ENCODE assay signal across 9 mouse cellular contexts in genomic region chr12:69451110-69451509, GRCm38 (mm10).
DNase-seq lines count a peak whose midpoint lies in the region; ATAC-seq and TF ChIP-seq lines count a peak whose summit lies in the region.
"Had no signal": no experiment of that assay in that cellular context is flagged by ENCODE, and none has a peak within 500 bp of the region (broad histone marks: within the 10 kb centered on the region; RNA-seq: fewer than 3 reads in every experiment).

No protein-coding gene starts in this region.

- no peak overlapping the region for H3K4me2 ChIP-seq in midbrain, postnatal 0 days (ENCODE audit: low read depth, low read length, poor library complexity, severe bottlenecking)

- TF ChIP-seq CTCF in gastrocnemius, adult 2 months (IDR thresholded peaks at IDR 0.05), result no peak
- TF ChIP-seq CTCF in kidney, adult 2 months (conservative IDR thresholded peaks at IDR 0.05; ENCODE audit: insufficient read depth, insufficient read length, low read depth, low read length), result no peak
- TF ChIP-seq CTCF in midbrain, postnatal 0 days (IDR thresholded peaks at IDR 0.05), result no peak
- no peak for TF ChIP-seq CTCF in layer of hippocampus, adult 2 months (conservative IDR thresholded peaks at IDR 0.05)

- H3K9me3 ChIP-seq in midbrain, postnatal 0 days (ENCODE audit: low read length), result no peaks in the 10 kb centered on the region

- peak overlapping the region; percentile 1; the same call in 1 of the 2 replicates for H3K4me3 ChIP-seq in gastrocnemius, adult 2 months
- H3K4me3 ChIP-seq in brown adipose tissue, adult 24 weeks (ENCODE audit: insufficient read depth, low read depth, low read length), result no peak overlapping the region
- no peak overlapping the region for H3K4me3 ChIP-seq in kidney, adult 2 months (ENCODE audit: insufficient read depth, low read depth, low read length)
- no peak overlapping the region for H3K4me3 ChIP-seq in midbrain, postnatal 0 days (ENCODE audit: low read depth, low read length)
- no peak overlapping the region for H3K4me3 ChIP-seq in layer of hippocampus, adult 2 months

- no peak for TF ChIP-seq POLR2A in kidney, adult 2 months (IDR thresholded peaks at IDR 0.05; ENCODE audit: low read depth, low read length)

- H3K9ac ChIP-seq in midbrain, postnatal 0 days (replicated peaks; ENCODE audit: low read length, poor library complexity, severe bottlenecking), result no peak overlapping the region

- 13% methylated on average over 6 of the region's 6 CpGs for WGBS in kidney, adult 2 months
- 51% methylated on average over 6 of the region's 6 CpGs for WGBS in midbrain, postnatal 0 days

- peak overlapping the region; percentile 83 for H3K27ac ChIP-seq in gastrocnemius, adult 2 months
- H3K27ac ChIP-seq in brown adipose tissue, adult 24 weeks (replicated peaks; ENCODE audit: low read depth, low read length), result peak overlapping the region; percentile 55
- peak overlapping the region; percentile 74 for H3K27ac ChIP-seq in kidney, adult 2 months (ENCODE audit: insufficient read depth, low read depth, low read length)
- H3K27ac ChIP-seq in midbrain, postnatal 0 days (ENCODE audit: low read depth, low read length), result no peak overlapping the region
- H3K27ac ChIP-seq in layer of hippocampus, adult 2 months, result no peak overlapping the region

- ATAC-seq in midbrain, postnatal 0 days (ENCODE audit: low FRiP score), result no peak

- no peaks in the 10 kb centered on the region for H3K27me3 ChIP-seq in kidney, adult 2 months (replicated peaks; ENCODE audit: control insufficient read depth, insufficient read depth, low read length)
- no peaks in the 10 kb centered on the region for H3K27me3 ChIP-seq in midbrain, postnatal 0 days (ENCODE audit: insufficient read depth, low read length)

- H3K36me3 ChIP-seq in kidney, adult 2 months (ENCODE audit: control insufficient read depth, insufficient read depth, low read length), result no peaks in the 10 kb centered on the region
- H3K36me3 ChIP-seq in midbrain, postnatal 0 days (ENCODE audit: insufficient read depth, low read length), result no peaks in the 10 kb centered on the region

- H3K4me1 ChIP-seq in brown adipose tissue, adult 24 weeks (ENCODE audit: control insufficient read depth, insufficient read depth, insufficient read length, low read length), result peaks cover 12% of the 10 kb centered on the region
- H3K4me1 ChIP-seq in kidney, adult 2 months (ENCODE audit: control insufficient read depth, insufficient read depth, low read length), result peaks cover 13% of the 10 kb centered on the region
- peaks cover 4% of the 10 kb centered on the region; the same call in 1 of the 2 replicates for H3K4me1 ChIP-seq in midbrain, postnatal 0 days (ENCODE audit: insufficient read depth, low read length)

- intact Hi-C loops in gastrocnemius, adult 2 months (cut with DNase I), result no loop called here

- DNase-seq in gastrocnemius, adult 2 months, result no peak
- no peak for DNase-seq in gastrocnemius, postnatal 10 days
- peak; percentile 84 for DNase-seq in kidney, adult 2 months
- peak; percentile 70 for DNase-seq in lung, postnatal 36 days
- no peak for DNase-seq in midbrain, postnatal 0 days (ENCODE audit: low spot score)
- DNase-seq in layer of hippocampus, adult 2 months (ENCODE audit: low spot score in 2 of 2), result no peak
- DNase-seq in cerebellum, adult 9-11 months, result no peak
- DNase-seq: thymus, postnatal 14 days had no signal

Comparison
In these comparisons a context has a peak if more than half of its experiments do, and no peak if none do; other contexts are left out.
1. DNase-seq: peak in kidney, adult 2 months (single experiment) and lung, postnatal 36 days (single experiment); none in gastrocnemius, adult 2 months (single experiment), gastrocnemius, postnatal 10 days (single experiment), midbrain, postnatal 0 days (single experiment), layer of hippocampus, adult 2 months (0 of 2) and cerebellum, adult 9-11 months (single experiment).
2. H3K27ac ChIP-seq: peak in gastrocnemius, adult 2 months (single experiment), brown adipose tissue, adult 24 weeks (single experiment) and kidney, adult 2 months (single experiment); none in midbrain, postnatal 0 days (single experiment) and layer of hippocampus, adult 2 months (single experiment).